Mouse (Mus musculus): ENCODE data around the gene Eme2. TPM values are rescaled to one million over a fixed set of nuclear protein-coding genes. Genes with fewer than 3 reads are reported as not detected.

The Eme2 gene
- total RNA-seq, 2 experiments from 2014 or later, result 9.3 to 10.2 TPM

- no peak for DNase-seq
- intact Hi-C loops (cut with DNase I), result loop anchor here (10.0 kb wide), 1 partner anchor 927 kb away; the partner anchor contains the start of genes Jmjd8 and Wdr24
These were observed 3.4 kb upstream of the Eme2 start for GRCm38 (mm10) chr17:24898041-24898854.

DNA sequence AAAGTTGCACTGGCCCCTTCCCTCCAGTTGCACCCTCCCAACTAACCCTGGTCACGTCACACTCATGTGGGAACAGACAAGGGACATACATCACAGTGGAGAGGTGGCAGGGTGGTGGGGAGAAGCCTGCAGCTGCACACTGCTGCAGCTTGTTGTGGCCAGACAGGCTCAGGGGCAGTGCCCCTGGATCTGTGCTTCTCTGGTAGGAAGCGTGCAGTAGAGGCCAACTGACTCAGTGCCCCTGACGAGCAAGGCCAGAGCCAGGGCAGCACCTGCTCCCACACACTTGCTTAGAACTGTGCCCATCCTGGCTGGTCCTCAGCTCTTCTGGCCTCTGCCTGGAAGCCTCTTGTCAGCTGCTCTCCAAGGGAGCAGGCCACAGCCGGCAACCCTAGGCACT lies 2.7 kb upstream of the Eme2 start:
- DNase-seq, result no peak
- intact Hi-C loops (cut with DNase I), result loop anchor here (10.0 kb wide), 1 partner anchor 927 kb away; the partner anchor contains the start of genes Jmjd8 and Wdr24

- intact Hi-C loops (cut with DNase I), result loop anchor here (10.0 kb wide), 1 partner anchor 928 kb away; the partner anchor contains the start of genes Jmjd8 and Wdr24
- no peak for DNase-seq
These were observed 2.0 kb upstream of the Eme2 start for GRCm38 (mm10) chr17:24896993-24897269.

DNA sequence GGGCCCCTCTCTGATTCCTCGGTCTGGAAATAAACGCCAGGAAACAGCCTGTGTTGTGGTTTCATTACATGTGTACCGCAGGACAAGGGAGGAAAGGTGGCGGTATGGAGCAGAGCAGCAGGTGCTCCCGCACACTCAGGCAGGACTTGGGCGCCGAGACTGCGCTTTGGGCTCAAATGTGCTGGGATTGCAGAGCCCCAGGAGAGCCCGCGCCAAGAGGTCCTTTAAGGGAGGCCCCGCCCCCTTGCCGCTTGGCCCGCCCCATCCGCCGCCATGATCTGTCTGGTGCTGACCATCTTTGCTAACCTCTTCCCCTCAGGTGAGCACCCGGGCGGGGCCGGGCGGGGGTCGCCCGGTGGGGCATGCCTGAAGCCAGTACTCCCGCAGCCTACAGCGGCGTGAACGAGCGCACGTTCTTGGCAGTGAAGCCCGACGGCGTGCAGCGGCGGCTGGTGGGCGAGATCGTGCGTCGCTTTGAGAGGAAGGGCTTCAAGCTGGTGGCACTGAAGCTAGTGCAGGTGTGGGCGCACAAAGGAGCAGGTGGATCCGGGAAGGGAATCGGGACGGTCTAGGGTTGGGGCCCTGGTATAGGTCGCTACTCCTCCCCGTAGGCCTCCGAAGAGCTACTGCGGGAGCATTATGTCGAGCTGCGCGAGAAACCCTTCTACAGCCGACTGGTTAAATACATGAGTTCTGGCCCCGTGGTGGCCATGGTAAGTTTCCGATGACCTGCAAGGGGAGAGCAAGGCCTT lies 1.5 kb upstream of the Eme2 start, which contains the start of gene Nme3:
Nme3 (plus strand) TSS at position 260 of the 752 bp plus-strand sequence.
- peak; percentile 55 to 61 for DNase-seq
- intact Hi-C loops (cut with DNase I), result loop anchor here (10.0 kb wide), 1 partner anchor 928 kb away; the partner anchor contains the start of genes Jmjd8 and Wdr24

DNA sequence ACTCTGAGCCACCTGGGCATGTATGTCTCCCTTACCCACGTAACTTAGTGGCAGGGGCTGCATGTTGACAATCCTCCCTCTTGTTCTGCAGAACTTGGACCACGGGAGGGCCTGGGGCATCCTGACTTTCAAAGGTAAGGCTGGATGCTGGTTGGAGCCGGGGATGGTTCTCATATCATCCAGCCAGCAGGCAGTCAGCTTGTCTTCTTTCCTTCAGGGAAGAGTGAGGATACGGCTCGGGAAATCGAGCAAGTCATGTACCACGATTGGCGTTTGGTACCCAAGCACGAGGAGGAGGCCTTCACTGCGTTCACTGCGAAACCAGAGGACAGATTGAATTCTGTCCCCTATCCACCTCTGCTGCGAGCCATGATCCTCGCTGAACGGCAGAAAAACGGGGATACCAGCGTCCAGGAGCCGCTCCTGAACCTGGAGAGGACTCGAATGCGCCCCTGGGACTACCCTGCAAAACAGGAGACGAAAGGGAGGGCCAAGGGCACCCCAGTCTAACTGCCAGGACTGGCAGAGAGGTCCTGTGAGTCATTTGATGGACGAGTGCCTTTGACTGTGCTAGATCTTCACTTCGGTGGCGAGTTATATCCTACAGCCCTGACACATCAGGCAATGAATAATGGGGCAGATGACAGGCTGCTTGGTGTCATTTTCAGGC lies 819 bp upstream of the Eme2 start:
- no peak for DNase-seq
- intact Hi-C loops (cut with DNase I), result loop anchor here (10.0 kb wide), 1 partner anchor 929 kb away; the partner anchor contains the start of genes Jmjd8 and Wdr24

GRCm38 (mm10) chr17:24894061-24894994 lies 559 bp downstream of the Eme2 start:
- intact Hi-C loops (cut with DNase I), result loop anchor here (10.0 kb wide), 1 partner anchor 930 kb away; the partner anchor contains the start of genes Jmjd8 and Wdr24
- DNase-seq, result no peak

GRCm38 (mm10) chr17:24893276-24893675 lies 1.6 kb downstream of the Eme2 start:
- DNase-seq, result no peak
- intact Hi-C loops (cut with DNase I), result loop anchor here (10.0 kb wide), 1 partner anchor 932 kb away; the partner anchor contains the start of genes Jmjd8 and Wdr24

- DNase-seq, result no peak
- intact Hi-C loops (cut with DNase I), result loop anchor here (10.0 kb wide), 1 partner anchor 932 kb away; the partner anchor contains the start of genes Jmjd8 and Wdr24
These were observed 2.1 kb downstream of the Eme2 start for GRCm38 (mm10) chr17:24892785-24893184.

DNA sequence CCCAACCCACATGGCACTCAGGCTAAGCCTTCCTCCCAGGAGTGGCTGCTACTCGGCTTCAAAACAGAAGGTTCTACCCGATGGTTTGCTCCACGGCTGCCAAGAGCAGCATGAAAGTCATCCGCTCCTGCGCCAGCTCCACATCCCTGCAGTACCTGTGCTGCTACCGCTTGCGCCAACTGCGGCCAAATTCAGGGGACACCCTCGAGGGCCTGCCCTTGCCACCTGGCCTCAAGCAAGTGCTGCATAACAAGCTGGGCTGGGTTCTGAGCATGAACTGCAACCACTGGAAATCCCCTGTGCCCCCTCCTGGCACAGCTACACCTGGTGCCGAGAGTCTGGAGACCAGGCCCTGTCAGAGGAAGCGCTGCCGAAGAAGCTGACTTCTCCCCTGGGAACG lies 3.6 kb downstream of the Eme2 start:
- no peak for DNase-seq
- intact Hi-C loops (cut with DNase I), result loop anchor here (10.0 kb wide), 1 partner anchor 933 kb away; the partner anchor contains the start of genes Jmjd8 and Wdr24

DNA sequence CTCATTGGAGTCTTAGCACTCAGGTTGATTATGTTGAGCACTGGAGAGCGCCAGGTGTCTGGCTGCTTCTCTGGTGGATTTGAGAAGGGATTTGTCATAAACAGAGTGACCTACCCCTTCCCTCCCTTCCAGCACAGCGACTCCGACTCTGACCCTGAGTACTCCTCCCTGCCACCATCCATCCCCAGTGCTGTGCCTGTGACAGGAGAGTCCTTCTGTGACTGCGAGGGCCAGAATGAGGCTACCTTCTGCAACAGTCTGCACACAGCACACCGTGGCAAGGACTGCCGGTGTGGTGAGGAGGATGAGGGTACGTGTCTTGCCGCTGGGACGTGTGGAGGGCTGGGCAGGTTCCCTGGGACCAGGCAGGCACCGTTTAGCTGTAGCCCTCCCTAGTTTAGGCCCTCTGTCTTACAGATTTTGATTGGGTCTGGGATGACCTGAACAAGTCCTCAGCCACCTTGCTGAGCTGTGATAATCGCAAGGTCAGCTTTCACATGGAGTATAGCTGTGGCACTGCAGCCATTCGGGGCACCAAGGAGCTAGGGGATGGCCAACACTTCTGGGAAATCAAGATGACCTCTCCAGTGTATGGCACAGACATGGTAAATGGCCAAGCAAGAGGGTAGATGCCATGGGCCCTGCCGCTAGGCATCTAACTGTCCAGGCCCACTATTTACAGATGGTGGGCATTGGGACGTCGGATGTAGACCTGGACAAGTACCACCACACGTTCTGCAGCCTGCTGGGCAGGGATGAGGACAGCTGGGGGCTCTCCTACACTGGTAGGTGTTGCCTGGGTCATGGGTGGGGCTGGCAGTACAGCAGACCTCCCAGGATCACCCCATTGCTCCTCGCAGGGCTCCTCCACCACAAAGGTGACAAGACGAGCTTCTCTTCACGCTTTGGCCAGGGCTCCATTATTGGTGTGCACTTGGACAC lies 4.5 kb downstream of the Eme2 start:
- no peak for DNase-seq
- intact Hi-C loops (cut with DNase I), result loop anchor here (10.0 kb wide), 1 partner anchor 934 kb away; the partner anchor contains the start of genes Jmjd8 and Wdr24

DNA sequence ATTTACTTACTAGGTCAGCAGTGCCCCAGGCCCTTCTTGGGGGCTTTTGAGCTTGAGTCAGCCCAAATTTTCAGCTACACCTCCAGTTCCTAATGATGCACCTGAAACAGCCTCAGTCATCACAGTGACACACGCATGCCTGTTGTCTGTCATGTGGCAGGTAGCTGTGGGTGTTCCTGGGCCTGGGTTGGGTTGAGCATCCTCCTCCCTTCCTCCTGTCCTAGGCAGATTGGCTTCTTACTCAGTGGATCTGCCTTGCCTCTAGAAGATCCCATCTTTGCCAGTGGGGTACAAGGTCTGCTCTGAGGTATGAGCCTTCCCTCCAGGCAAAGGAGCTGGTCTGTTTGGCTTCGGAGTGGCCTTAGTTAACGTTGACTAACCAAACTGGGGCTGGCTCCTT lies 6.0 kb downstream of the Eme2 start:
- intact Hi-C loops (cut with DNase I), result no loop called here
- DNase-seq, result no peak

DNA sequence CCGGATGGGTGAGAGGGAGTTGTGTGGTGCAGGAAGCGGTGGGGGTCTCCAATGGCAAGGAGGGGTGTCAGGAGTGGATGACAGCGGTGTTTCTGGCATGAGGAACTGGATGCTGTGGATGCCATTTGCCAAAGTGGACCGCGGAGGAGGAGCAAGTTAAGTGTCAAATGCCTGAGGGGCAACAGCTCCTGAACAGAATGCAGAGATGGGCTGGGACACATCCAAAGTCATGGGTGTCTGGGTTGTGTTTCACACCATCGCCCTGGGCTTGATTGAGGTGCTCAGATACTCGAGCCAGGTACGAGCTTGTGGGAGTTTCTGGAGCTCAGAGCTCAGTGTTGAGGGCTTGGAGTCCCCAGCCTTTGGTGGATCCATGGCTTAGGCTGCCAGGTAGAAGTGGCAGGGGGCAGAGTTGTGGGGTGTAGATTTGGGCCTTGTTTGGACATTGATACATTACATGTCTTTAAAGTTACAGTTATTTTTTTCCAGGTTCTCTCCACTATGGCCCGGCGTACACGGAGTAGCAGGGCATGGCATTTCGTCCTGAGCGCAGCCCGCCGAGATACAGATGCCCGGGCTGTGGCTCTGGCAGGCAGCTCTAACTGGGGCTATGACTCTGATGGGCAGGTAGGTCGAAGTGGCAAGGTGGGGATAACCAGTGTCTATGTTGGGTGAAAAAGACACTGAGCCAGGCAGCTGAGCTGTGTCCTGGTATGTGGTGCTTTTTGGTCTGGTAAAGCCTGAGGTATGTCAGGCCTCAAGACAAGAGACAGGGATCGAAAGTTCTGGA lies 7.4 kb downstream of the Eme2 start:
- no peak for DNase-seq
- intact Hi-C loops (cut with DNase I), result no loop called here

DNA sequence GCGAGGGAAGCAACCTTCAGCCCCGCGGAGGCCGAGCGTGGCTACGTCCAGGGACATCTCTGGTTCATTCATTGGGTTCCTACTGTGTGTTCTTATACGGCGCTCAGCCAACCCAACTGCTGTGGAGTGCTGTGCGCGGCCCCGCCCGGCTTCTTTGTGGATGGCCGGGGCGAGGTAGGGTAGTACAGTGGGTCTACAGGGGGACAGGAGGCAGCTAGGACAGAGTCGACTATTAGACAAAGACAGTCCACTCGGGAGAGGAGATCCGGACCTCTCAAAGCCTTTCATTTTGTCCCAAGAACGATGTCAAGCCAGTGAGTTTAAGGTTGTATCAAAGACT lies 8.0 kb downstream of the Eme2 start:
- DNase-seq, result no peak
- intact Hi-C loops (cut with DNase I), result no loop called here

DNA sequence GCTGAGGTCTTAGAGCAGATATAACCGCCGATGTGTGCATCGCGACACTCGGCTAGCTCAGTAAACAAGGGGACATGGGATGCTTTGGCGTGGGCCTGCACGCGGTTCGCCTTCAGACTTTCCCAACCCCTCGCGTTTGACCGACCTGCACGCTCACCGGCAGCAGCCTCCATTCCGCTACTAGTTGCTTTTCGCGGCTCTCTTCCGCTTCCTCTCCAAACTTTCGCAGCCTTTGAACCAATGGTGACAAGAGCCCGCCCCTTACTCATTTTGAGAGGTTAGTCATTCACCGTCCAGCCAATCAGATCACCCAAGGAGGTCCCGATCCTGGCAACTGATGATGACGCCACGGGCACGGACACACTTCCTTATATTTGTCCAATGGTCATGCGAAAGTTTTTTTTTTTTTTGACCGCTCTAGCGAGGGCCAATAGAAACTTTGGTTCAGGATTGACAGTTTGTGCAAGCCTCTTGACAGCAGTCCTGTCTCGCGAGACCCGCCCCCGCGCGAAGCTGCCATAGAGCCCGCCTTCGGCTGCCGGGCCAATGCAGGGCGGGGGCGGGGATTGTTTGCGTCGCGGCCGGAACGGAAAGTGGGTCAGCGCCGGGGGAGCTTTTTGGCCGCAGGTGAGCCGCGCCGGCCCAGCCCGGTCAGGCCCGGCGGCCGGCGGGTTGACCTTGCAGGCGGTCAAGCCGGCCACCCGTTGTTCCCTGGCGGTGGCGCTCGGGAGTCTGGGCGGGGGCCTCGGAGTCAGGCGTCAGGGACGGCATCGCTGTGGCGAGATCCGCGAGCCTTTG lies 8.6 kb downstream of the Eme2 start, which contains the start of the genes Nubp2 and Spsb3:
Nubp2 (minus strand) TSS at position 216 of the 798 bp plus-strand sequence.
Spsb3 (plus strand) TSS at position 510 of the 798 bp plus-strand sequence.
- DNase-seq, result peak; percentile 92 to 98
- intact Hi-C loops (cut with DNase I), result no loop called here

- no peak for DNase-seq
- intact Hi-C loops (cut with DNase I), result no loop called here
These were observed 9.3 kb downstream of the Eme2 start for GRCm38 (mm10) chr17:24885356-24886133.

GRCm38 (mm10) chr17:24884391-24884790 lies 10.5 kb downstream of the Eme2 start:
- DNase-seq, result no peak
- intact Hi-C loops (cut with DNase I), result loop anchor here (5.0 kb wide), 1 partner anchor 137 kb away; no protein-coding TSS in a partner anchor

Data from gastrocnemius, postnatal 36 days (tissue).